Mouse (Mus musculus): ENCODE measurements around the gene Slc39a7. TPM values are rescaled to one million over a fixed set of nuclear protein-coding genes. Genes with fewer than 3 reads are reported as not detected.

Gene Slc39a7
- 27.0 and 28.1 TPM in 2 replicates for polyA plus RNA-seq (2012; rRNA removed)
- 25.1 and 26.5 TPM in 2 replicates for polyA plus RNA-seq (2014; fragmentation: Nextera tagmentation; extraction: Ambion mirVana)

DNA sequence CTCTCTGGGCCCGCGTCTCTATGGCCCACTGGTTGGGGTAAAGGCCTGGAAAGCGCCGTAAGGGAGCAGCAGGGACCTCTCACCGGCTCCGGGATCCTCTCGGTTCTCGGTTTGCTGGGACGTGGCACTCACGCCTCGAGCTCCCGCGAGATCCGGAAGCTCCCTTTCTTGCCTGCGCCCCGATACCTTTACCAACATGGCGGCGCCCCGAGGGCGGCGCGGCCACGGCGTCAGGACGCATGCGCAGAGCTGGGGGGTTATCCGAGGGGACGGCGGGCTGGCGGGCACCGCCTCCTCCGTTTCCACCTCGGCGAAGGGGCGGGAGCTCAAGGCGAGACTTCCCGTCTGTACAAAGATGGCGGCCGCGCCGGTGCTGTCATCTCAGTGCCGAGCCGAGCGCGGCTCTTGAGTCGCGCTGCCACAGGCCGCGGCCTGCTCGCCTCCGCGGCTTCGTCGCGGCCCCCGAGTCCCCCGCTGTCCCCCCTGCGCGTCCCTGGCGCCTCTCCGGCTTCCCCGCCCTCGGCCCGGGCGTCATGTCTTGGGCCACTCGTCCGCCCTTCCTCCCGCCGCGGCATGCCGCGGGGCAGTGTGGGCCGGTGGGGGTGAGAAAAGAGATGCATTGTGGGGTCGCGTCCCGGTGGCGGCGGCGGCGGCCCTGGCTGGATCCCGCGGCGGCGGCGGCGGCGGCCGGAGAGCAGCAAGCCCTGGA is at the start of gene Slc39a7, which contains the start of gene Rxrb:
Gene Slc39a7 (minus strand): TSS at position 218 of the 709 bp plus-strand sequence.
Gene Rxrb (plus strand): TSS at position 348 of the 709 bp plus-strand sequence.
- H3K9ac ChIP-seq (replicated peaks), result peak within 1 kb of the TSS; percentile 83
- H3K4me3 ChIP-seq (ENCODE audit: insufficient read depth in 1 of 2, low read depth in 2 of 2, low read length in 2 of 2), result peak within 1 kb of the TSS; percentile 85 to 86
- H3K27ac ChIP-seq, result peak within 1 kb of the TSS; percentile 73
- peak; percentile 75 for ATAC-seq (ENCODE audit: insufficient read depth)
- peak; percentile 93 to 94 (median 94) for DNase-seq (ENCODE audit: low read depth in 3 of 3, low spot score in 3 of 3)
- peak within 1 kb of the TSS; percentile 87 for H3K4me2 ChIP-seq (ENCODE audit: low read depth)
- WGBS (ENCODE audit: insufficient replicate concordance), result under 1% methylated on average over 86 of the region's 88 CpGs
- peaks cover 10 to 27% of the 10 kb centered on the region in 2 experiments for H3K4me1 ChIP-seq (replicated peaks; ENCODE audit: control insufficient read depth in 2 of 2, insufficient read depth in 2 of 2, low read length in 1 of 2)
- peak; percentile 68 for TF ChIP-seq EP300 (IDR thresholded peaks at IDR 0.05; ENCODE audit: low read depth)
- no peak; the same call in 1 of the 2 replicates for TF ChIP-seq CTCF (IDR thresholded peaks at IDR 0.05; ENCODE audit: low read depth)
- H3K36me3 ChIP-seq (replicated peaks; ENCODE audit: control insufficient read depth, insufficient read depth, low read depth), result peaks cover 11% of the 10 kb centered on the region
- no peaks in the 10 kb centered on the region for H3K9me3 ChIP-seq (ENCODE audit: control insufficient read depth, low read length)
- no peaks in the 10 kb centered on the region for H3K27me3 ChIP-seq (ENCODE audit: control insufficient read depth, insufficient read depth, low read length)

DNA sequence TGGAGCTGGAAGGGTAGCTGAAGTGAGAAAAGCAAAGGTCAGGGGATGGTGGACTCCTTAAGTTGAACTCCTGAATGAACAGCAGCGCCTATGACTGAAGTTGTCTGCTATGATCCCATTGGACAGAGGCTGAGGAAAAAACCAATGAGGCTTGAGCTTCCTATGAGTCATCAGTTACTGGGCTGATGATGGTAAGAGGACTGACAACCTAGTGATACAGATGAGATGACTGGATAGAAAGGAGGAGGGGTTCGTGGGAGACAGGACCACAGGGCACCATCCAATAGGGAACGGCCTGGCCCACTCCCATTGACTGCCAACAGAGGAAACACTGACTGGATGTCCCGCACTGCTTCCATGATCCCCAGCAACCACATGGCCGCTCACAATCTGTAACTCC is 48.1 kb upstream of the Slc39a7 start:
- ATAC-seq (ENCODE audit: insufficient read depth) (no peak), DNase-seq (ENCODE audit: low read depth in 3 of 3, low spot score in 3 of 3) (peak in 2 of 3 experiments; percentile 20 to 43)
- Histone ChIP-seq H3K4me1 (replicated peaks; ENCODE audit: control insufficient read depth in 2 of 2, insufficient read depth in 2 of 2, low read length in 1 of 2) (no peaks in the 10 kb centered on the region), H3K4me3 (ENCODE audit: insufficient read depth in 1 of 2, low read depth in 2 of 2, low read length in 2 of 2) (no peak overlapping the region), H3K27ac (no peak overlapping the region), H3K9me3 (ENCODE audit: control insufficient read depth, low read length) (no peaks in the 10 kb centered on the region), H3K27me3 (ENCODE audit: control insufficient read depth, insufficient read depth, low read length) (peaks cover 17% of the 10 kb centered on the region), H3K9ac (replicated peaks) (no peak overlapping the region), H3K4me2 (ENCODE audit: low read depth) (no peak overlapping the region), H3K36me3 (replicated peaks; ENCODE audit: control insufficient read depth, insufficient read depth, low read depth) (no peaks in the 10 kb centered on the region)
- 30% methylated on average over 5 of the region's 5 CpGs for WGBS (ENCODE audit: insufficient replicate concordance)
- no peak for TF ChIP-seq EP300 (IDR thresholded peaks at IDR 0.05; ENCODE audit: low read depth)
- TF ChIP-seq CTCF (IDR thresholded peaks at IDR 0.05; ENCODE audit: low read depth), result no peak

DNA sequence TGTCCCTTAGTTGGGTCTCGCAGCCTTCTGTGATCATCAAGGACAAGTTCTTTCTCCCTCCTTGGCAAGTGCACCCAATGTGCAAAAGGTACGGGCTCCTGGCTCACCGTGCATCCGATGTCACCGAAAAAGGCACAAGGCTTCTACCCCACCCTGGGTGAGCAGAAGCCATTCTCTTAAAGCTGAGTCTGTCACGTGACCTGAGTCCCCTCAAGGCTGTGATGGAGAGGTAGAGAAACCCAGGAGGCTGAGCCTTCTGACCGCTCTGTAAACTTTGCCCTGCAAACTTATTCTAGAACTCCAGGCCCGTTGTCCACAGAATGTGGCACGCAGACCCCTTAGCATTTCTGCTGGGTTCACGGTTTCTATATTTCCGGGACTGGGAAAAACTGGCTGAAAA is 47.5 kb upstream of the Slc39a7 start:
- DNase-seq (ENCODE audit: low read depth in 3 of 3, low spot score in 3 of 3) (no peak), ATAC-seq (ENCODE audit: insufficient read depth) (no peak)
- no peak overlapping the region for H3K4me2 ChIP-seq (ENCODE audit: low read depth)
- TF ChIP-seq EP300 (IDR thresholded peaks at IDR 0.05; ENCODE audit: low read depth) (no peak), CTCF (IDR thresholded peaks at IDR 0.05; ENCODE audit: low read depth) (no peak)
- H3K27ac ChIP-seq, result no peak overlapping the region
- no peaks in the 10 kb centered on the region for H3K36me3 ChIP-seq (replicated peaks; ENCODE audit: control insufficient read depth, insufficient read depth, low read depth)
- WGBS (ENCODE audit: insufficient replicate concordance), result 77% methylated on average over 11 of the region's 11 CpGs
- H3K27me3 ChIP-seq (ENCODE audit: control insufficient read depth, insufficient read depth, low read length), result peaks cover 17% of the 10 kb centered on the region
- H3K4me3 ChIP-seq (ENCODE audit: insufficient read depth in 1 of 2, low read depth in 2 of 2, low read length in 2 of 2), result no peak overlapping the region
- H3K9me3 ChIP-seq (ENCODE audit: control insufficient read depth, low read length), result no peaks in the 10 kb centered on the region
- H3K9ac ChIP-seq (replicated peaks), result no peak overlapping the region
- H3K4me1 ChIP-seq (replicated peaks; ENCODE audit: control insufficient read depth in 2 of 2, insufficient read depth in 2 of 2, low read length in 1 of 2), result no peaks in the 10 kb centered on the region

DNA sequence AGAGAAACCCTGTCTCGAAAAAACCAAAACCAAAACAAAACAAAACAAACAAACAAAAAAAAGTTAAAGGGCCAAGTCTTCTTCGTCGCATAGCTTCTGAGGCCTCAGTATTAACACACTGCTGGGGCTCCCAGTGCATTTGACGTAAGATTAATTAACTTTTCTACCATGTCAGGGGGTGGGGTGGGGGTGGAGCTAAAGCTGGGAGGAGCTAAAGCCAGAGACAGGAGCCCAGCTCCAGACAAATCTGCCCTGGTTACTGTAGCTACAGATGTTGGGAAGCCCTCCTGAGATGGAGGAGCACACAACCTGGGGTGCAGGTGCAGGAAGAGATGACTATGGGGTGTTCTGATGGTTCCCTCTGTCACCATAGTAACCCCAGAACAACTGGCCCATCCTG is 46.7 kb upstream of the Slc39a7 start:
- peaks cover 17% of the 10 kb centered on the region for H3K27me3 ChIP-seq (ENCODE audit: control insufficient read depth, insufficient read depth, low read length)
- WGBS (ENCODE audit: insufficient replicate concordance), result 45% methylated on average over 4 of the region's 4 CpGs

DNA sequence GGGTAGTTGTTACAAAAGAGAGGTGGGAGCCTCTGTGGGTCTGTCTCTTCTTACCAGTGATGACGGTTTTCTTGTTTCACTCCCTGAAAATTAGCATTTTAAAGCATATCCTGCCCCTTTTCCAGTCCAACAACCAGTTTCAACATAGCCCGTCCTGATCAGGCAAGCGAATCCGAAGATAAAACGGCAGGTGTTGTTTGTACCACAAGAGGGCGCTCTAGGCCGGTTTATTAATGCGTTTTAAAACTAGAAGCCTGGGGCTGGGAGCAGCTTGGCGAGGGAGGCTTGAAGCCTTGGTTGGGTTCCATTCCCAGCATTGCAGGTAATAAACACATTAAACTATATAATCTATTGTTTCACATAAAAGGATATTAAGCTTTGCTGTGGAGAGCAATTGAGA is 46.1 kb upstream of the Slc39a7 start:
- ATAC-seq (ENCODE audit: insufficient read depth) (no peak), DNase-seq (ENCODE audit: low read depth in 3 of 3, low spot score in 3 of 3) (peak; percentile 45 to 52 (median 47))
- H3K27me3 ChIP-seq (ENCODE audit: control insufficient read depth, insufficient read depth, low read length), result peaks cover 17% of the 10 kb centered on the region
- no peak overlapping the region for H3K4me3 ChIP-seq (ENCODE audit: insufficient read depth in 1 of 2, low read depth in 2 of 2, low read length in 2 of 2)
- under 1% methylated on average over 9 of the region's 9 CpGs for WGBS (ENCODE audit: insufficient replicate concordance)
- no peaks in the 10 kb centered on the region for H3K36me3 ChIP-seq (replicated peaks; ENCODE audit: control insufficient read depth, insufficient read depth, low read depth)
- H3K9ac ChIP-seq (replicated peaks), result no peak overlapping the region
- H3K4me1 ChIP-seq (replicated peaks; ENCODE audit: control insufficient read depth in 2 of 2, insufficient read depth in 2 of 2, low read length in 1 of 2), result no peaks in the 10 kb centered on the region
- no peak overlapping the region for H3K4me2 ChIP-seq (ENCODE audit: low read depth)
- peak; percentile 83 for TF ChIP-seq CTCF (IDR thresholded peaks at IDR 0.05; ENCODE audit: low read depth)
- TF ChIP-seq EP300 (IDR thresholded peaks at IDR 0.05; ENCODE audit: low read depth), result no peak
- H3K9me3 ChIP-seq (ENCODE audit: control insufficient read depth, low read length), result no peaks in the 10 kb centered on the region
- H3K27ac ChIP-seq, result no peak overlapping the region

More for the DNA sequence above, 46.7 kb upstream of the Slc39a7 start:
- Histone ChIP-seq H3K4me1 (replicated peaks; ENCODE audit: control insufficient read depth in 2 of 2, insufficient read depth in 2 of 2, low read length in 1 of 2) (no peaks in the 10 kb centered on the region), H3K4me3 (ENCODE audit: insufficient read depth in 1 of 2, low read depth in 2 of 2, low read length in 2 of 2) (no peak overlapping the region), H3K36me3 (replicated peaks; ENCODE audit: control insufficient read depth, insufficient read depth, low read depth) (no peaks in the 10 kb centered on the region), H3K9ac (replicated peaks) (no peak overlapping the region), H3K4me2 (ENCODE audit: low read depth) (no peak overlapping the region), H3K27ac (no peak overlapping the region), H3K9me3 (ENCODE audit: control insufficient read depth, low read length) (no peaks in the 10 kb centered on the region)
- TF ChIP-seq EP300 (IDR thresholded peaks at IDR 0.05; ENCODE audit: low read depth) (no peak), CTCF (IDR thresholded peaks at IDR 0.05; ENCODE audit: low read depth) (no peak)
- no peak for ATAC-seq (ENCODE audit: insufficient read depth)
- DNase-seq (ENCODE audit: low read depth in 3 of 3, low spot score in 3 of 3), result no peak
